Mouse (Mus musculus) cortical plate, adult 2 months (tissue): ENCODE measurements around the gene Gm37240.

Experiments used
- CTCF ChIP-seq: fragments of 200-500 bp; IDR thresholded peaks from 2 replicates; pipeline ENCODE4 v1.5.1; 2011; ENCODE audit warnings: mild to moderate bottlenecking, control low read depth, low read length; ENCODE audit not compliant: insufficient read depth; ENCODE audit errors: extremely low read depth
- POLR2A ChIP-seq: fragments of 200-500 bp; IDR thresholded peaks from 2 replicates; pipeline ENCODE4 v1.6.1; 2011; ENCODE audit warnings: mild to moderate bottlenecking, low read length, control low read depth; ENCODE audit not compliant: insufficient read depth; ENCODE audit errors: extremely low read depth

GRCm38 (mm10) chr3:85773886-85774285 lies 113.4 kb downstream of the Gm37240 start:
- TF ChIP-seq CTCF (no peak), POLR2A (no peak)
